Mouse (Mus musculus): Measurements from ENCODE around the gene Fam47c. TPM values are rescaled to one million over a fixed set of nuclear protein-coding genes. Genes with fewer than 3 reads are reported as not detected.

Fam47c gene
- not detected for total RNA-seq (2022)

DNA sequence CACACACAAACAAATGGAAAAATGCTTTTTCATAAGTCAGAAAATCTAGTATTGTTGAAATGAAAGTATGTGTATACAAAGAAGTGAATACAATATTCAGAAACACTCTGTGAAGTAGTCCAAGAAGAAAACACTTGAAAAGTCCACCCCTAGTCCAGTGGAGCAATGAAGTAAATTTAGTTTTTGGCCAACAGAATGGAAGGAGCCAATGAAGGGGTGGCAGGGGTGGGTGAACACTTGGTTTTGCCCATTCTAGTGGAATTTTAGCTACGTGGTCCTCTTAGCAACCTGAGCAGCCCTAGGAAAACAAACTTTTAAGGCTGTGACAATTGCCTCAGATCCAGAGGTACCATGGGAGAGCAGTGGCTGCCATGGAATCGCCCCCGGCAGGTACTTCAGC is at the start of gene Fam47c:
Fam47c (plus strand) TSS at position 301 of the 400 bp plus-strand sequence.
- DNase-seq (ENCODE audit: low spot score in 2 of 2), result no peak

DNA sequence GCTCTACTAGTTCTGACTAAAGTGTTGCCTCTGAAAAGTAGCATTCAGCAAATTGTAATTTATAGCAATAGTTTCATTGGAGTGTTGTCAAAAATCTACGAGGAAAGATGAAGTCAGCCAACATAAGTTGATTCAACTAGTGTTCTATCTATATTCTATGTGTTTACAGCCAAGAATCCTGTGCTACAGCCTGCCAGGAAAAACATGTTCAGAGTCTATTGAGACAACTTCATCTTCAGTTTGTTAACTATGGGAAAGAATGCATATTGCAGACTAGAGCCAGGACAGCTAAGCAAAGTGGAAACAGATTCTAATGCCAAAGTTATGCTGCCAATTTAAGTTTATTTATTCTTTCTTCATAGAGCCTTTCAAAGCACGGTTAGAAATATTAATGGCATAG is 31.8 kb downstream of the Fam47c start:
- no peak for DNase-seq (ENCODE audit: low spot score in 2 of 2)

DNA sequence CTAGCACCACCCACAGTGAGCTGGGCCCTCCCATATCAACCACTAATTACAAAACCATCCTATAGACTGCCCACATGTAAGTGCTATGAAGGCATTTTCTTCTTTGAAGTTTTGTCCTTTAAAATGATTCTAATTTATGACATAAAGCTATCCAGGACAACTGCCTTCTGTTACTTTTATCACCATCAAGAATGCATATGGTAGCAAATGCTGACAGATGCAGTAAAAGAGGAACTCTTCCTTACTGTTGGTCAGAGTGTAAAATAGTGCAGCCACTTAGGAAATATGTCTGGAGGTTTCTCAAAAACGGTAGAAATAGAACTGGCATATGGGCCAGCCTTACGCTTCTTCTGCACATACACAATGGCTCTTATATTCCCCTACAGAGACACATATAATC is 39.5 kb downstream of the Fam47c start:
- DNase-seq (ENCODE audit: low spot score in 2 of 2), result no peak

Other genes with a start within 250 kb of the Fam47c start
- gene Prrg1, start 153.9 kb upstream of the Fam47c start, total RNA-seq (2022), result 1 to 10 TPM; 3.4 to 4.8 (median 4.2) TPM